ENCODE assay signal across 8 mouse cellular contexts in genomic region chr8:105533892-105534329, GRCm38 (mm10). TPM values are rescaled to one million over a fixed set of nuclear protein-coding genes. Genes with fewer than 3 reads are reported as not detected.
DNase-seq lines count a peak whose midpoint lies in the region; ATAC-seq and TF ChIP-seq lines count a peak whose summit lies in the region.

No protein-coding gene starts in this region.

- TF ChIP-seq EP300 in liver, postnatal 0 days (IDR thresholded peaks at IDR 0.05; ENCODE audit: low read depth) = no peak

- no peak overlapping the region for H3K9ac ChIP-seq in liver, postnatal 0 days (replicated peaks)
- H3K9ac ChIP-seq in neural tube, embryonic 14.5 days (replicated peaks; ENCODE audit: low read depth, low read length) = no peak overlapping the region

- H3K36me3 ChIP-seq in liver, postnatal 0 days (replicated peaks; ENCODE audit: insufficient read depth, low read length) = peaks cover 46% of the 10 kb centered on the region
- H3K36me3 ChIP-seq in neural tube, embryonic 14.5 days (ENCODE audit: control insufficient read depth, insufficient read depth, low read length) = peaks cover 35% of the 10 kb centered on the region

- peak; percentile 70 for ATAC-seq in liver, postnatal 0 days
- peak; percentile 56; the same call in 1 of the 2 replicates for ATAC-seq in neural tube, embryonic 14.5 days (ENCODE audit: low read depth)

- TF ChIP-seq CTCF in liver, postnatal 0 days (IDR thresholded peaks at IDR 0.05; ENCODE audit: low read depth) = peak; percentile 85

- peak overlapping the region; percentile 57; the same call in 1 of the 2 replicates for H3K27ac ChIP-seq in liver, postnatal 0 days (ENCODE audit: low read depth)
- no peak overlapping the region for H3K27ac ChIP-seq in neural tube, embryonic 14.5 days (ENCODE audit: low read depth, low read length)

- no peaks in the 10 kb centered on the region for H3K27me3 ChIP-seq in liver, postnatal 0 days (ENCODE audit: insufficient read depth, low read length)
- H3K27me3 ChIP-seq in neural tube, embryonic 14.5 days (ENCODE audit: control insufficient read depth, insufficient read depth, low read length) = no peaks in the 10 kb centered on the region

- H3K4me3 ChIP-seq in liver, postnatal 0 days (ENCODE audit: low read depth, low read length) = no peak overlapping the region
- H3K4me3 ChIP-seq in neural tube, embryonic 14.5 days (ENCODE audit: low read depth, low read length) = no peak overlapping the region

- H3K4me2 ChIP-seq in liver, postnatal 0 days (ENCODE audit: low read depth, low read length) = no peak overlapping the region
- H3K4me2 ChIP-seq in neural tube, embryonic 14.5 days (ENCODE audit: low read depth, low read length) = no peak overlapping the region

- no peaks in the 10 kb centered on the region for H3K9me3 ChIP-seq in liver, postnatal 0 days (ENCODE audit: low read length)
- H3K9me3 ChIP-seq in neural tube, embryonic 14.5 days (ENCODE audit: control insufficient read depth, low read length) = no peaks in the 10 kb centered on the region

- DNase-seq in CD4-positive helper T cell, adult 2 months (ENCODE audit: low read depth, low spot score) = peak; percentile 50
- DNase-seq in ZHBTc4 (ENCODE audit: low read depth, low spot score) = peak; percentile 78
- DNase-seq in embryo, embryonic 9.5 days (ENCODE audit: extremely low spot score) = peak; percentile 83
- peak; percentile 73 for DNase-seq in heart, adult 8-10 months (ENCODE audit: low spot score)
- DNase-seq in kidney, adult 9 months = peak; percentile 74
- peak; percentile 85 for DNase-seq in liver, postnatal 0 days
- peak; percentile 69 to 74 for DNase-seq in thymus, postnatal 36 days

- WGBS in liver, postnatal 0 days (ENCODE audit: insufficient replicate concordance) = 8% methylated on average over 1 of the region's 1 CpGs
- WGBS in neural tube, embryonic 14.5 days = 6% methylated on average over 1 of the region's 1 CpGs

- peaks cover 14% of the 10 kb centered on the region for H3K4me1 ChIP-seq in liver, postnatal 0 days (ENCODE audit: insufficient read depth)
- no peaks in the 10 kb centered on the region for H3K4me1 ChIP-seq in neural tube, embryonic 14.5 days (ENCODE audit: control insufficient read depth, insufficient read depth, low read length)

RNA-seq across cellular contexts. Expression of gene Hsd11b2, which starts 15.4 kb away (rescaled TPM):
- under 1 TPM in 1 of 4 experiments, not detected in 3; 0.22 TPM for total RNA-seq in heart, adult 8-10 months (2022)
- polyA plus RNA-seq in liver, postnatal 0 days (2015; fragmentation: Nextera tagmentation; extraction: Ambion mirVana) = 0.13 TPM in 1 of 2 replicates, not detected in the other
- polyA plus RNA-seq in neural tube, embryonic 14.5 days (2014; fragmentation: Nextera tagmentation; extraction: Ambion mirVana) = 0.94 and 1.2 TPM in 2 replicates

RNA-seq across cellular contexts. Expression of gene Atp6v0d1, which starts 31.9 kb away (rescaled TPM):
- total RNA-seq in heart, adult 8-10 months (2022) = 10 to 100 TPM; 41.6 to 53.8 (median 51.7) TPM
- 48.0 and 50.2 TPM in 2 replicates for polyA plus RNA-seq in liver, postnatal 0 days (2015; fragmentation: Nextera tagmentation; extraction: Ambion mirVana)
- 235 and 254 TPM in 2 replicates for polyA plus RNA-seq in neural tube, embryonic 14.5 days (2014; fragmentation: Nextera tagmentation; extraction: Ambion mirVana)

RNA-seq across cellular contexts. Expression of gene Zdhhc1, which starts 37.2 kb away (rescaled TPM):
- 10 to 100 TPM; 13.0 to 15.3 (median 13.5) TPM for total RNA-seq in heart, adult 8-10 months (2022)
- polyA plus RNA-seq in liver, postnatal 0 days (2015; fragmentation: Nextera tagmentation; extraction: Ambion mirVana) = 2.1 and 2.3 TPM in 2 replicates
- polyA plus RNA-seq in neural tube, embryonic 14.5 days (2014; fragmentation: Nextera tagmentation; extraction: Ambion mirVana) = 27.9 and 32.5 TPM in 2 replicates
